Mouse (Mus musculus) liver, embryonic 14.5 days (tissue): Measurements from ENCODE around the gene Zbtb38.

Experiments
- CTCF ChIP-seq: IDR thresholded peaks from 2 replicates; pipeline ENCODE4 v1.5.1; 2016; ENCODE audit warnings: antibody characterized with exemption, low read depth, control low read depth
- EP300 ChIP-seq: IDR thresholded peaks from 2 replicates; pipeline ENCODE4 v1.6.1; 2016; ENCODE audit warnings: antibody characterized with exemption, low read depth

DNA sequence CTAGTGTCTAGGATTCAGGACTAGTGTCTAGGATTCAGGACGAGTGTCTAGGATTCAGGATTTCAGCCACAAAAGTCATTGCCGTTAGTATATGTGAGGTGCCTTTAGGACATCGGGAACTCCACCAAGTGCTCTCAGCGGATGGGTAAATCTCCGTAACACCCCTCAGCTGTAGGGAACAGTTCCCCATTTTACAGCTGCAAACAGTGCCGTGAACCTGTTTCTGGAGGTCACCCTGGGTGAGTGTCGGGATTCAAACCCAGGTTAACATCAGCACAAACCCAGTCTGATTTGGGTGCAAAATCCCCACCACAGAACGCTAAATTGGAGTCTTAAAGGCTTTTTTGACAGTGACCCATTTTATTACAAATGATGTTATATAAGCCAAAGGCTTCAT lies 34.2 kb downstream of the Zbtb38 start:
- TF ChIP-seq CTCF = no peak
- TF ChIP-seq EP300 = no peak
